Mouse (Mus musculus) liver, embryonic 12.5 days (tissue): ENCODE measurements around the gene Tmem203. TPM values are rescaled to one million over a fixed set of nuclear protein-coding genes. Genes with fewer than 3 reads are reported as not detected.

Experiments
- ATAC-seq: fragments of 200-750 bp; cut with Nextera tagmentation; 2 replicates; pipeline ENCODE4 v1.8.0; 2017; ENCODE audit warnings: moderate number of reproducible peaks, mild to moderate bottlenecking, moderate library complexity
- H3K27ac ChIP-seq: fragments of 300-500 bp; sonication (generic); 2 replicates; pipeline ENCODE4 v1.5.1; 2016; ENCODE audit warnings: mild to moderate bottlenecking
- H3K27me3 ChIP-seq: fragments of 300-500 bp; sonication (generic); replicated peaks from 2 replicates; pipeline ENCODE4 v1.6.1; 2016; ENCODE audit warnings: mild to moderate bottlenecking, moderate library complexity
- H3K36me3 ChIP-seq: fragments of 300-500 bp; sonication (generic); 2 replicates; pipeline ENCODE4 v1.6.1; 2016; ENCODE audit warnings: mild to moderate bottlenecking, moderate library complexity
- H3K4me1 ChIP-seq: fragments of 300-500 bp; sonication (generic); 2 replicates; pipeline ENCODE4 v1.6.1; 2016
- H3K4me2 ChIP-seq: fragments of 300-500 bp; sonication (generic); 2 replicates; pipeline ENCODE4 v1.6.1; 2016; ENCODE audit warnings: mild to moderate bottlenecking, moderate library complexity
- H3K4me3 ChIP-seq: fragments of 300-500 bp; sonication (generic); 2 replicates; pipeline ENCODE4 v1.5.1; 2016; ENCODE audit warnings: mild to moderate bottlenecking, moderate library complexity
- H3K9ac ChIP-seq: fragments of 300-500 bp; sonication (generic); 2 replicates; pipeline ENCODE4 v1.6.1; 2016; ENCODE audit warnings: mild to moderate bottlenecking, moderate library complexity
- H3K9me3 ChIP-seq: fragments of 300-500 bp; sonication (generic); replicated peaks from 2 replicates; pipeline ENCODE4 v1.6.1; 2016; ENCODE audit warnings: mild to moderate bottlenecking, moderate library complexity
- WGBS: fragments of 180-500 bp; shearing (Covaris S2); methylation state at CpG from one replicate; pipeline ENCODE4 v1.1.7; 2016; ENCODE audit not compliant: insufficient replicate concordance; 5-methylcytosine and 5-hydroxymethylcytosine counted together
- polyA plus RNA-seq: library from polyadenylated mRNA; unstranded; fragments of >200 nt; fragmentation: Nextera tagmentation; extraction: Ambion mirVana; gene quantifications from 2 replicates; pipeline ENCODE4 v1.2.1, GENCODE M21; 2016

The Tmem203 gene
- 16.2 and 17.3 TPM in 2 replicates for polyA plus RNA-seq

GRCm38 (mm10) chr2:25255284-25255779, at the start of gene Tmem203:
Gene Tmem203 (plus strand): TSS chr2:25255439.
- Histone ChIP-seq H3K4me1 (peaks cover 23% of the 10 kb centered on the region), H3K27me3 (no peaks in the 10 kb centered on the region), H3K9me3 (no peaks in the 10 kb centered on the region), H3K9ac (peak within 1 kb of the TSS; percentile 85), H3K27ac (peak within 1 kb of the TSS; percentile 85), H3K36me3 (peaks cover 33% of the 10 kb centered on the region), H3K4me2 (peak within 1 kb of the TSS; percentile 88), H3K4me3 (peak within 1 kb of the TSS; percentile 99)
- 1% methylated on average over 39 of the region's 39 CpGs for WGBS
- ATAC-seq = peak; percentile 86

- Histone ChIP-seq H3K27ac (no peak overlapping the region), H3K4me2 (no peak overlapping the region), H3K9ac (no peak overlapping the region), H3K4me1 (peaks cover 25% of the 10 kb centered on the region), H3K4me3 (no peak overlapping the region), H3K27me3 (no peaks in the 10 kb centered on the region), H3K36me3 (peaks cover 72% of the 10 kb centered on the region), H3K9me3 (no peaks in the 10 kb centered on the region)
- 89% methylated on average over 1 of the region's 1 CpGs for WGBS
- ATAC-seq = no peak
Observed at GRCm38 (mm10) chr2:25207593-25207992, 47.6 kb upstream of the Tmem203 start.

GRCm38 (mm10) chr2:25210686-25211085, 44.6 kb upstream of the Tmem203 start:
- peak; percentile 35 for ATAC-seq
- Histone ChIP-seq H3K4me3 (peak overlapping the region; percentile 83), H3K36me3 (peaks cover 41% of the 10 kb centered on the region), H3K4me2 (peak overlapping the region; percentile 87), H3K9ac (peak overlapping the region; percentile 93), H3K4me1 (peaks cover 31% of the 10 kb centered on the region), H3K9me3 (no peaks in the 10 kb centered on the region), H3K27me3 (peaks cover 18% of the 10 kb centered on the region), H3K27ac (peak overlapping the region; percentile 88)
- WGBS = 0% methylated on average over 24 of the region's 24 CpGs

GRCm38 (mm10) chr2:25211121-25211670, 44.0 kb upstream of the Tmem203 start, which contains the start of gene Nelfb:
Gene Nelfb (minus strand): TSS chr2:25211489.
- H3K27me3 ChIP-seq = peaks cover 22% of the 10 kb centered on the region
- peak within 1 kb of the TSS; percentile 87 for H3K4me2 ChIP-seq
- peak; percentile 92 for ATAC-seq
- peaks cover 36% of the 10 kb centered on the region for H3K36me3 ChIP-seq
- peak within 1 kb of the TSS; percentile 88 for H3K27ac ChIP-seq
- 1% methylated on average over 44 of the region's 44 CpGs for WGBS
- peaks cover 31% of the 10 kb centered on the region for H3K4me1 ChIP-seq
- H3K9ac ChIP-seq = peak within 1 kb of the TSS; percentile 93
- no peaks in the 10 kb centered on the region for H3K9me3 ChIP-seq
- H3K4me3 ChIP-seq = peak within 1 kb of the TSS; percentile 83

GRCm38 (mm10) chr2:25213266-25213865, 41.9 kb upstream of the Tmem203 start:
- no peaks in the 10 kb centered on the region for H3K9me3 ChIP-seq
- no peak overlapping the region for H3K9ac ChIP-seq
- H3K4me1 ChIP-seq = peaks cover 31% of the 10 kb centered on the region
- no peak overlapping the region for H3K27ac ChIP-seq
- no peak for ATAC-seq
- peaks cover 14% of the 10 kb centered on the region for H3K36me3 ChIP-seq
- H3K27me3 ChIP-seq = peaks cover 23% of the 10 kb centered on the region
- 60% methylated on average over 23 of the region's 23 CpGs for WGBS
- H3K4me2 ChIP-seq = no peak overlapping the region; the same call in 1 of the 2 replicates
- no peak overlapping the region for H3K4me3 ChIP-seq

- Histone ChIP-seq H3K27ac (no peak within 1 kb of the TSS), H3K27me3 (peaks cover 29% of the 10 kb centered on the region), H3K4me3 (no peak within 1 kb of the TSS), H3K9ac (no peak within 1 kb of the TSS), H3K36me3 (peaks cover 5% of the 10 kb centered on the region; the same call in 1 of the 2 replicates), H3K4me2 (no peak within 1 kb of the TSS; the same call in 1 of the 2 replicates), H3K9me3 (no peaks in the 10 kb centered on the region), H3K4me1 (peaks cover 27% of the 10 kb centered on the region)
- 59% methylated on average over 3 of the region's 3 CpGs for WGBS
- ATAC-seq = no peak
Observed at GRCm38 (mm10) chr2:25214444-25214843, 40.8 kb upstream of the Tmem203 start, which contains the start of gene Stpg3. Gene Stpg3 (minus strand): TSS chr2:25214637.

- no peak for ATAC-seq
- Histone ChIP-seq H3K4me3 (no peak overlapping the region), H3K9me3 (no peaks in the 10 kb centered on the region), H3K27me3 (peaks cover 29% of the 10 kb centered on the region), H3K4me2 (no peak overlapping the region), H3K27ac (no peak overlapping the region), H3K4me1 (peaks cover 15% of the 10 kb centered on the region; the same call in 1 of the 2 replicates), H3K36me3 (peaks cover 15% of the 10 kb centered on the region), H3K9ac (no peak overlapping the region)
- 52% methylated on average over 2 of the region's 2 CpGs for WGBS
Observed at GRCm38 (mm10) chr2:25217666-25218065, 37.6 kb upstream of the Tmem203 start.

- Histone ChIP-seq H3K36me3 (peaks cover 23% of the 10 kb centered on the region), H3K4me3 (no peak within 1 kb of the TSS), H3K27ac (no peak within 1 kb of the TSS), H3K9ac (no peak within 1 kb of the TSS), H3K4me1 (peaks cover 22% of the 10 kb centered on the region), H3K4me2 (no peak within 1 kb of the TSS), H3K9me3 (no peaks in the 10 kb centered on the region), H3K27me3 (peaks cover 23% of the 10 kb centered on the region)
- no peak for ATAC-seq
Observed at GRCm38 (mm10) chr2:25218445-25218844, 36.8 kb upstream of the Tmem203 start, which contains the start of gene Fam166a. Gene Fam166a (plus strand): TSS chr2:25218745.

- Histone ChIP-seq H3K36me3 (peaks cover 28% of the 10 kb centered on the region), H3K4me2 (peak overlapping the region; percentile 88), H3K27me3 (peaks cover 7% of the 10 kb centered on the region; the same call in 1 of the 2 replicates), H3K4me3 (peak overlapping the region; percentile 25), H3K27ac (peak overlapping the region; percentile 15), H3K9me3 (no peaks in the 10 kb centered on the region), H3K4me1 (peaks cover 33% of the 10 kb centered on the region), H3K9ac (no peak overlapping the region)
- 62% methylated on average over 5 of the region's 5 CpGs for WGBS
- ATAC-seq = no peak
Observed at GRCm38 (mm10) chr2:25221331-25221772, 33.9 kb upstream of the Tmem203 start.

- ATAC-seq = peak; percentile 79
- Histone ChIP-seq H3K9ac (peak overlapping the region; percentile 95), H3K4me1 (peaks cover 46% of the 10 kb centered on the region)
Observed at GRCm38 (mm10) chr2:25223681-25224491, 31.4 kb upstream of the Tmem203 start.

GRCm38 (mm10) chr2:25224492-25224765, 30.8 kb upstream of the Tmem203 start, which contains the start of gene Tubb4b:
Gene Tubb4b (minus strand): TSS chr2:25224702.
- H3K36me3 ChIP-seq = peaks cover 28% of the 10 kb centered on the region
- peak within 1 kb of the TSS; percentile 88 for H3K4me2 ChIP-seq
- ATAC-seq = no peak
- H3K4me1 ChIP-seq = peaks cover 50% of the 10 kb centered on the region
- H3K9me3 ChIP-seq = no peaks in the 10 kb centered on the region
- WGBS = 0% methylated on average over 17 of the region's 17 CpGs
- H3K27ac ChIP-seq = peak within 1 kb of the TSS; percentile 100
- peak within 1 kb of the TSS; percentile 99 for H3K4me3 ChIP-seq
- H3K9ac ChIP-seq = peak within 1 kb of the TSS; percentile 95
- H3K27me3 ChIP-seq = no peaks in the 10 kb centered on the region

More at GRCm38 (mm10) chr2:25223681-25224491, 31.4 kb upstream of the Tmem203 start:
- H3K27me3 ChIP-seq = peaks cover under 1% of the 10 kb centered on the region; the same call in 1 of the 2 replicates
- H3K36me3 ChIP-seq = peaks cover 28% of the 10 kb centered on the region
- peak overlapping the region; percentile 99 for H3K4me3 ChIP-seq
- H3K4me2 ChIP-seq = peak overlapping the region; percentile 88
- peak overlapping the region; percentile 100 for H3K27ac ChIP-seq
- H3K9me3 ChIP-seq = no peaks in the 10 kb centered on the region
- under 1% methylated on average over 53 of the region's 53 CpGs for WGBS
